Mouse (Mus musculus) forebrain, embryonic 15.5 days (tissue): ENCODE results near the gene Gm16381. TPM values are rescaled to one million over a fixed set of nuclear protein-coding genes. Genes with fewer than 3 reads are reported as not detected.
"Not testable (repeated sequence)": the region's sequence is repeated elsewhere in the genome, so short reads cannot be mapped to it uniquely, and the experiment has no call there.

Source experiments
- ATAC-seq: fragments of 200-750 bp; cut with Nextera tagmentation; replicated peaks from 2 replicates; pipeline ENCODE4 v1.8.0; 2017; ENCODE audit warnings: mild to moderate bottlenecking, moderate TSS enrichment, moderate library complexity
- H3K27ac ChIP-seq: fragments of 300-500 bp; sonication (generic); replicated peaks from 2 replicates; pipeline ENCODE4 v1.5.1; 2015; ENCODE audit warnings: mild to moderate bottlenecking, inconsistent platforms
- H3K27me3 ChIP-seq: fragments of 300-500 bp; sonication (generic); 2 replicates; pipeline ENCODE4 v1.6.1; 2015; ENCODE audit warnings: inconsistent platforms
- H3K36me3 ChIP-seq: fragments of 300-500 bp; sonication (generic); 2 replicates; pipeline ENCODE4 v1.6.1; 2015; ENCODE audit warnings: mild to moderate bottlenecking, inconsistent platforms
- H3K4me1 ChIP-seq: fragments of 300-500 bp; sonication (generic); 2 replicates; pipeline ENCODE4 v1.6.1; 2015; ENCODE audit warnings: inconsistent platforms
- H3K4me2 ChIP-seq: fragments of 300-500 bp; sonication (generic); replicated peaks from 2 replicates; pipeline ENCODE4 v1.6.1; 2015; ENCODE audit warnings: mild to moderate bottlenecking, inconsistent platforms
- H3K4me3 ChIP-seq: fragments of 300-500 bp; sonication (generic); 2 replicates; pipeline ENCODE4 v1.5.1; 2015; ENCODE audit warnings: mild to moderate bottlenecking, inconsistent platforms
- H3K9ac ChIP-seq: fragments of 300-500 bp; sonication (generic); replicated peaks from 2 replicates; pipeline ENCODE4 v1.6.1; 2015; ENCODE audit warnings: mild to moderate bottlenecking, inconsistent platforms
- H3K9me3 ChIP-seq: fragments of 300-500 bp; sonication (generic); 2 replicates; pipeline ENCODE4 v1.6.1; 2016; ENCODE audit warnings: inconsistent platforms
- WGBS: fragments of 180-500 bp; shearing (Covaris S2); methylation state at CpG from one replicate; pipeline ENCODE4 v1.1.7; 2015; ENCODE audit warnings: mixed read lengths; 5-methylcytosine and 5-hydroxymethylcytosine counted together
- polyA plus RNA-seq: library from polyadenylated mRNA; unstranded; fragments of >200 nt; fragmentation: Nextera tagmentation; extraction: Ambion mirVana; gene quantifications from 2 replicates; pipeline ENCODE4 v1.2.1, GENCODE M21; 2015

Gene Gm16381
- polyA plus RNA-seq: not detected in 2 replicates

DNA sequence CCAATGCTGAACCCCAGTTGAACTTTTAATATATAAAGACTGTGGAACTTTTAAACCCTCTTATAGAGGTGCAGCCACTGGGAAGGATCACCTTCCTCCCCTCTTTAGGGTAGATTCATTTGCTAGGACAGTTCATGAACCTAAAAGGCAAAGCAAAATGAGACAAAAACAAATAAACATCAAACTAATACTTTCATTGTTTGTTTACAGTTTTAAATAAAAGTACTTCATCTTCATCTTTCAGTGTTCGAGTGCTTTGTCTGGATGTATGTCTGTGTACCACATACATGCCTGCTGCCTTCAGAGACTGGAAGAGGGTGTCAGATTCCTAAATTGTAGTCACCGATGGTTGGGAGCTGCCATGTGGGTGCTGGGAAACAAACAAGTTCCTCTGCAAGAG, at the start of gene Gm16381:
TSS of gene Gm16381 (minus strand) at position 101 of the 400 bp plus-strand sequence.
- not testable (repeated sequence) for H3K27me3 ChIP-seq, H3K9ac ChIP-seq, H3K9me3 ChIP-seq, H3K4me1 ChIP-seq, ATAC-seq, H3K4me3 ChIP-seq, H3K27ac ChIP-seq, H3K4me2 ChIP-seq, H3K36me3 ChIP-seq
- WGBS: 88% methylated on average over 2 of the region's 2 CpGs

DNA sequence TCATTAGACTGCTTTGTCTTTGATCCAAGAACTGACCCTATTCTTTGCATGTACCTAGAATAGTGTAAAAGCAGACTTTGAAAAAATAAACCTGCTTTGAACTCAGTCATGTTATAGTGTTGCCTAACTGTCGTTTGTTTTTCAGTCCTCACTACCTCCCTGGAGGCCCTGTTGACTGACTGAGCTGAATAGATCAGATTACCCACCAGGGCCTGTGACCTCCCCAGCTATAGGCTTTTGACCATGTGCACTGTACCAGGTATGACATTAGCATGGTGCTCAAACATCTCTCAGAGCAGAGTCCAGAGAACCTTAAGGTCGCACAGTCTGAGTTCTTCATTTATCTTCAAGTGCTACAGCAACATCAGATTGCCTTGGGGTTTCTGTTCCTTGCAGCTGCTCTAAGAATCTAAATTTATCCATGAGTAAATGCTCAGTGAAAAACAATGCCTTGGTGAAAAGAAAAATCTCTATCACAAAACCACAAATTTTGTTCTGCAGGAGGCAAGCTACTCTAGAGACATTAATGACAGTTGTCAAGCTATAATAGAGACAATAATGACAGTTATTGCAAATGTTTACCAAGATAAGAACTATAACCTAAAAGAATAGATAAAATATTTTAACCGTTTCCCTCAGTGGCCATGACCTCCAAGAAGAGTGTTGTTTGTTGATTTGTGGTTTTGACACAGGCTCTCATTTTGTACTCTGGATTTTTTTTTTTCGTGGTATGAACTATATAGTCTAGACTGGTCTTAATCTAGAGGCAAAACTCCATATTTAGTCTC, 8.7 kb upstream of the Gm16381 start:
- WGBS: 76% methylated on average over 2 of the region's 4 CpGs
- not testable (repeated sequence) for H3K27me3 ChIP-seq, H3K4me2 ChIP-seq, H3K36me3 ChIP-seq, H3K4me1 ChIP-seq, ATAC-seq, H3K27ac ChIP-seq, H3K4me3 ChIP-seq, H3K9ac ChIP-seq, H3K9me3 ChIP-seq

DNA sequence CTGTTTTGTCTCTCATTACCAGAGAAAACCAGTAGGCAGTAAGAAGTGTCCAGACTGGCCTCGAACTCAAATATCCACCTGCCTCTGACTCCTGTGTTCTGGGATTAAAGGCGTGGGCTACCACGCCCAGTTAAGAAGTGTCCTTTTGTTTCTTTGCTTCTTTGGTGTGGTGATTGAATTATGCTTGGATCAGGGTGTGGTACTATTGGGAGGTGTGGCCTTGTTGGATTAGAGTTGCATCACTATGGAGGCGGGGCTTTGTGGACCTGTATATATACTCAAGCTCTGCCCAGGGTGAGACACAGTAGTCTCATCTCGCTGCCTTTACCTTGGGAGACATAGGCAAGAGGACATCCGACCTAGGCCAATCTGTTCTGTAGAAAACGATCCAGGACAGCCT, 25.9 kb downstream of the Gm16381 start, which contains the start of gene Gm4027:
TSS of gene Gm4027 (plus strand) at position 301 of the 400 bp plus-strand sequence.
- WGBS: 87% methylated on average over 5 of the region's 7 CpGs
- H3K4me3 ChIP-seq, H3K9ac ChIP-seq, H3K4me2 ChIP-seq, H3K4me1 ChIP-seq, ATAC-seq, H3K9me3 ChIP-seq, H3K27me3 ChIP-seq, H3K36me3 ChIP-seq, H3K27ac ChIP-seq: not testable (repeated sequence)

DNA sequence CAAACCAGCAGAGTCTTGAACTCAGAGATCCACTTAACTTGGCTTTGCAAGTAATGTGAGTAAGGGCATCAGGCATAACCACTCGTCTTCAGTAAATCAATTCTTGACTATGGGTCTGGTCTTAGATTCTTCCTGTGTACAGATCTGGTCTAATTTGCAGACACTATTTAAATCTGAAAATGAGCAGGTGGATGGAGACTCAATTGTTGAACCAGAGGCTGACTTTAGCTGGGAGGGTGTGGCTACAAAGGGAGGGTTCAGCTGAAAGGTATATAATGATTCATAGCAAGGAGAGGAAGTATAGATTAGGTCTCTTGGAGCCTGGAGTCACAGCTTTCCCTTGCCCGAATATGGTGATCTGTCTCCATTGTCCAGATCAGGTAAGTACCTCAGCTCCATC, 42.0 kb downstream of the Gm16381 start, which contains the start of gene Oog1:
TSS of gene Oog1 (plus strand) at position 301 of the 400 bp plus-strand sequence.
- H3K9ac ChIP-seq, H3K4me2 ChIP-seq, H3K9me3 ChIP-seq, H3K27me3 ChIP-seq, H3K36me3 ChIP-seq, ATAC-seq, H3K27ac ChIP-seq, H3K4me3 ChIP-seq, H3K4me1 ChIP-seq: not testable (repeated sequence)
- 84% methylated on average over 1 of the region's 2 CpGs for WGBS

DNA sequence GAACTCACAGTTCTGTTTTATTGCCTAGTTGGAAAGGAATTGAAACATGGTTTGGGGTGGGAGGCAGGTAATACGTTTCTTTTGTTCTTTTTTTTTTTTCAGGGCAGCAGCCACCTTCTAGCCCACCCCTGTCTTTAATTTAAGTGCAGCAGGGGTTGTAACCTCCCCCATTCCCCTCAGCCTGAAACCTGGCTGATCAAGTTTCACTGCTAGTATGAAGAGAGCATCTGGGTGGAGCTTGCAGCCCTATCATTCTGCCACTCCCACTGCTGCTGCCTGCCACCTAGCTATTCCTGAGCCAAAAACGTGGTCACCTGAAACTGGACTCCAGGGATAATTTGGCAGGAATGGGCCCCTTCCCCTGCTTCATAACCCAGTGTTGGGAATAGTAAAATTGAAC, 43.0 kb downstream of the Gm16381 start:
- not testable (repeated sequence) for H3K4me2 ChIP-seq, H3K4me1 ChIP-seq, H3K36me3 ChIP-seq, H3K9me3 ChIP-seq, H3K27ac ChIP-seq, H3K9ac ChIP-seq, H3K27me3 ChIP-seq, ATAC-seq, H3K4me3 ChIP-seq
- 8% methylated on average over 2 of the region's 2 CpGs for WGBS

Other genes with a start within 250 kb of the Gm16381 start
- gene Slirp, start 200.7 kb downstream of the Gm16381 start, polyA plus RNA-seq: 249 and 275 TPM in 2 replicates
- gene Alkbh1, start 200.6 kb downstream of the Gm16381 start, polyA plus RNA-seq: 51.3 and 52.1 TPM in 2 replicates
- 127 and 128 TPM in 2 replicates for gene Snw1, start 172.3 kb downstream of the Gm16381 start, polyA plus RNA-seq
- gene Gm5788, start 149.9 kb downstream of the Gm16381 start, polyA plus RNA-seq: not detected in 2 replicates
- gene Gm8300, start 130.3 kb downstream of the Gm16381 start, polyA plus RNA-seq: not detected in 2 replicates
- not detected in 2 replicates for gene Oog1, start 41.9 kb downstream of the Gm16381 start, polyA plus RNA-seq
- gene Gm4027, start 25.8 kb downstream of the Gm16381 start, polyA plus RNA-seq: not detected in 2 replicates
- gene Gm21319, start 131.1 kb upstream of the Gm16381 start, polyA plus RNA-seq: not detected in 2 replicates
- not detected in 2 replicates for gene Gm21936, start 150.9 kb upstream of the Gm16381 start, polyA plus RNA-seq
- gene BB287469, start 172.0 kb upstream of the Gm16381 start, polyA plus RNA-seq: not detected in 2 replicates
- gene Gm2001, start 197.7 kb upstream of the Gm16381 start, polyA plus RNA-seq: not detected in 2 replicates
- gene Gm2016, start 229.5 kb upstream of the Gm16381 start, polyA plus RNA-seq: not detected in 2 replicates